Mouse (Mus musculus): ENCODE data around the gene Romo1. TPM values are rescaled to one million over a fixed set of nuclear protein-coding genes. Genes with fewer than 3 reads are reported as not detected.
A peak's percentile ranks its signal among the peaks of the same experiment; 100 is the strongest.
"Not testable (repeated sequence)": the region's sequence is repeated elsewhere in the genome, so short reads cannot be mapped to it uniquely, and the experiment has no call there.

The Romo1 gene
- 217 TPM for polyA plus RNA-seq (2021)

GRCm38 (mm10) chr2:156143953-156144724, at the start of gene Romo1, which contains the start of gene Nfs1:
Romo1 (plus strand) TSS chr2:156144039.
Nfs1 (minus strand) TSS chr2:156144186.
- CTCF ChIA-PET = no interaction called here
- TF ChIP-seq CTCF (IDR thresholded peaks at IDR 0.05) = peak; percentile 63
- ATAC-seq = peak; percentile 86
- in situ Hi-C loops (cut with MboI; ENCODE audit: low pct_unique_long_range_greater_than_20kb) = loop anchor here (5.0 to 25.0 kb wide), 3 partner anchors 137 to 307 kb away; partner anchors contain the start of genes 6430550D23Rik, Cep250, Eif6 and Ergic3
- no peaks in the 10 kb centered on the region for H3K27me3 ChIP-seq
- POLR2A ChIA-PET = no interaction called here
- peak; percentile 42 for DNase-seq (ENCODE audit: low read depth, low spot score)

GRCm38 (mm10) chr2:156110627-156111357, 33.0 kb upstream of the Romo1 start:
- in situ Hi-C loops (cut with MboI; ENCODE audit: low pct_unique_long_range_greater_than_20kb) = no loop called here
- H3K27me3 ChIP-seq = no peaks in the 10 kb centered on the region
- CTCF ChIA-PET = interaction anchor here (1.0 kb wide), 1 partner anchor 21 kb away, joined by 3 read pairs; no protein-coding TSS in a partner anchor
- no peak for TF ChIP-seq CTCF (IDR thresholded peaks at IDR 0.05)
- ATAC-seq (no peak), DNase-seq (ENCODE audit: low read depth, low spot score) (no peak)
- POLR2A ChIA-PET = interaction anchor here (0.6 kb wide), 1 partner anchor 419 kb away, joined by 3 read pairs; no protein-coding TSS in a partner anchor

GRCm38 (mm10) chr2:156111358-156112079, 32.3 kb upstream of the Romo1 start, which contains the start of the genes Cpne1 and Rbm12:
Cpne1 (minus strand) TSS chr2:156111965.
Rbm12 (minus strand) TSS chr2:156111978.
- peak; percentile 69 for ATAC-seq
- no peak for TF ChIP-seq CTCF (IDR thresholded peaks at IDR 0.05)
- ChIA-PET POLR2A (interaction anchor here (0.7 to 1.1 kb wide), 4 partner anchors 23 to 154 kb away, joined by 3 to 4 read pairs (median 4); no protein-coding TSS in a partner anchor), CTCF (interaction anchor here (1.0 kb wide), 2 partner anchors 11 to 20 kb away, joined by 3 read pairs; no protein-coding TSS in a partner anchor)
- DNase-seq (ENCODE audit: low read depth, low spot score) = peak; percentile 50
- in situ Hi-C loops (cut with MboI; ENCODE audit: low pct_unique_long_range_greater_than_20kb) = no loop called here
- no peaks in the 10 kb centered on the region for H3K27me3 ChIP-seq

DNA sequence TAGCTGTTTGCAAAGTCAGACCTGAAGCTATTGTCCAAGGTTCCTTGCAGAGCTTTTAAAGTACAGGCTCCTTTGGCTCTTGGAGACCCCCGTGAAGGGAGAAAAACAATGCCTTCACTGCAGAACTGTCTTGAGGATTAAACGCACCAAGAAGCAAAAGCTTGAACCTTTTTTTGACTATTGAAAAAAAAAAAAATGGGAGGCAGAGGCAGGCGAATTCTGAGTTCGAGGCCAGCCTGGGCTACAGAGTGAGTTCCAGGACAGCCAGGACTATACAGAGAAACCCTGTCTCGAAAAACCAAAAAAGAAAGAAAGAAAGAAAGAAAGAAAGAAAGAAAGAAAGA, 31.8 kb upstream of the Romo1 start:
- ChIA-PET POLR2A (interaction anchor here (0.7 to 1.1 kb wide), 5 partner anchors 22 to 1200 kb away, joined by 3 to 4 read pairs (median 4); no protein-coding TSS in a partner anchor), CTCF (interaction anchor here (1.0 kb wide), 2 partner anchors 10 to 19 kb away, joined by 3 read pairs; no protein-coding TSS in a partner anchor)
- DNase-seq (ENCODE audit: low read depth, low spot score); ATAC-seq; H3K27me3 ChIP-seq; in situ Hi-C loops (cut with MboI; ENCODE audit: low pct_unique_long_range_greater_than_20kb): not testable (repeated sequence)

- ChIA-PET POLR2A (no interaction called here), CTCF (interaction anchor here (1.1 kb wide), 1 partner anchor 11 kb away, joined by 3 read pairs; no protein-coding TSS in a partner anchor)
- DNase-seq (ENCODE audit: low read depth, low spot score) = no peak
- TF ChIP-seq CTCF (IDR thresholded peaks at IDR 0.05) = no peak
- ATAC-seq = no peak
- in situ Hi-C loops (cut with MboI; ENCODE audit: low pct_unique_long_range_greater_than_20kb) = no loop called here
- H3K27me3 ChIP-seq = no peaks in the 10 kb centered on the region
Observed at GRCm38 (mm10) chr2:156119566-156119965, 24.3 kb upstream of the Romo1 start.

DNA sequence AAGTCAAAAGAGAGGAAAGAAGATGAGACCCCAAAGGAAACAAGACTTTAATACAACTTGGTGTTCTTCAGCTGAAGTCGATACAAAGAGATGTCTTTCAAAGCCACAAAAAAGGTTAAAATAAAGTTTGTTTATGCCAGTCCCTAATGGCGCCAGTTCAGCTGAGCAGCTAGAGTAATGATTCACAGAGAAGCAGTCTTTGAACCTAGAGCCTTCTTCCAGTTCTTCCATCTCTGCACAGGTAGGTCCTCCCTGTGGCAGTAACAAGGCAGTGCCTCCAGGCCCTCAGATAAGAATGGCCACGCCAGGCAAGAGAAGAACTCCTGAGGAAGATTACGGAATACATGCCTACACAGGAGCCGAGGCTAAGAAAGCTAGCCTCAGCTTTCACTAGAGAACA, 20.1 kb upstream of the Romo1 start:
- no peak for ATAC-seq
- POLR2A ChIA-PET = no interaction called here
- CTCF ChIA-PET = interaction anchor here (1.0 kb wide), 1 partner anchor 16 kb away, joined by 3 read pairs; no protein-coding TSS in a partner anchor
- DNase-seq (ENCODE audit: low read depth, low spot score) = no peak
- in situ Hi-C loops (cut with MboI; ENCODE audit: low pct_unique_long_range_greater_than_20kb) = no loop called here
- no peak for TF ChIP-seq CTCF (IDR thresholded peaks at IDR 0.05)
- H3K27me3 ChIP-seq = no peaks in the 10 kb centered on the region

DNA sequence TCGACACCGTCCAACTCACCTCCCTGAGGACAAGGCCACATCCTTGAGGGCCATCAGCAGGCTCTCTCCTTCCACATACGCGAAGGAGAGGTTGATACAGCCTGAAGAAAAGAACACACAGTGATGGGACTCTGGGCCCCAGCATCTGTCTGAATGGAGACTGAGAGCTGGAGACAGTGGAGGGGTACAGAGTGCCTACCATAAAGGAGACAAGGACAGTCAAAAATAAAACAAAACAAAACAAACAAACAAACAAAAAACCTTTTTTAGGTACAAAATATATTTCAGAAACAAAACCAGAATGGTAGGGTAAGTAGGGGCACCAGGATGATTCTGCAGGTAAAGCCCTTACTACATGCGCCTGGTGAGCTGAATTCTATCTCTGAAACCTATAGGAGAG, 16.8 kb upstream of the Romo1 start, which contains the start of gene Gm28036:
Gene Gm28036, minus strand, starts transcription at position 101 of the 400 bp plus-strand sequence.
- in situ Hi-C loops (cut with MboI; ENCODE audit: low pct_unique_long_range_greater_than_20kb) = loop anchor here (25.0 kb wide), 2 partner anchors 165 to 290 kb away; partner anchors contain the start of genes Cep250, Eif6 and Fam83c
- DNase-seq (ENCODE audit: low read depth, low spot score) (no peak), ATAC-seq (no peak)
- no peaks in the 10 kb centered on the region for H3K27me3 ChIP-seq
- ChIA-PET POLR2A (no interaction called here), CTCF (interaction anchor here (1.2 to 1.5 kb wide), 2 partner anchors 9 to 13 kb away, joined by 3 read pairs; no protein-coding TSS in a partner anchor)
- no peak for TF ChIP-seq CTCF (IDR thresholded peaks at IDR 0.05)

- TF ChIP-seq CTCF (IDR thresholded peaks at IDR 0.05) = no peak
- in situ Hi-C loops (cut with MboI; ENCODE audit: low pct_unique_long_range_greater_than_20kb) = loop anchor here (25.0 kb wide), 2 partner anchors 172 to 297 kb away; partner anchors contain the start of genes Cep250, Eif6 and Fam83c
- H3K27me3 ChIP-seq = no peaks in the 10 kb centered on the region
- ATAC-seq = no peak
- no peak for DNase-seq (ENCODE audit: low read depth, low spot score)
- ChIA-PET POLR2A (interaction anchor here (0.5 kb wide), 1 partner anchor 22 kb away, joined by 4 read pairs; the partner anchor contains the start of genes Cpne1 and Rbm12), CTCF (interaction anchor here (0.7 kb wide), 1 partner anchor 12 kb away, joined by 3 read pairs; no protein-coding TSS in a partner anchor)
Observed at GRCm38 (mm10) chr2:156134161-156134560, 9.7 kb upstream of the Romo1 start.

GRCm38 (mm10) chr2:156135695-156136094, 8.1 kb upstream of the Romo1 start:
- no peak for ATAC-seq

More at GRCm38 (mm10) chr2:156135695-156136094, 8.1 kb upstream of the Romo1 start:
- ChIA-PET CTCF (interaction anchor here (0.8 kb wide), 1 partner anchor 9 kb away, joined by 3 read pairs; the partner anchor contains the start of gene Gm28036), POLR2A (no interaction called here)
- peak; percentile 51 for TF ChIP-seq CTCF (IDR thresholded peaks at IDR 0.05)
- H3K27me3 ChIP-seq = no peaks in the 10 kb centered on the region
- in situ Hi-C loops (cut with MboI; ENCODE audit: low pct_unique_long_range_greater_than_20kb) = loop anchor here (25.0 kb wide), 2 partner anchors 173 to 298 kb away; partner anchors contain the start of genes Cep250, Eif6 and Fam83c
- DNase-seq (ENCODE audit: low read depth, low spot score) = no peak

All from Patski (cell line).